Mouse (Mus musculus) thymus, adult 2 months (tissue): ENCODE data around the gene Tmem52b.

Experiments used
- CTCF ChIP-seq: fragments of 200-500 bp; IDR thresholded peaks from 2 replicates; pipeline ENCODE4 v1.5.1; 2012; ENCODE audit warnings: mild to moderate bottlenecking, control low read depth, low read length, moderate library complexity, borderline replicate concordance; ENCODE audit not compliant: control insufficient read depth, poor library complexity, insufficient read depth; ENCODE audit errors: extremely low read depth
- POLR2A ChIP-seq: fragments of 200-500 bp; IDR thresholded peaks from 2 replicates; pipeline ENCODE4 v1.6.1; 2012; ENCODE audit warnings: mild to moderate bottlenecking, low read length, control low read depth, moderate library complexity; ENCODE audit not compliant: control insufficient read depth, poor library complexity, insufficient read depth; ENCODE audit errors: extremely low read depth

DNA sequence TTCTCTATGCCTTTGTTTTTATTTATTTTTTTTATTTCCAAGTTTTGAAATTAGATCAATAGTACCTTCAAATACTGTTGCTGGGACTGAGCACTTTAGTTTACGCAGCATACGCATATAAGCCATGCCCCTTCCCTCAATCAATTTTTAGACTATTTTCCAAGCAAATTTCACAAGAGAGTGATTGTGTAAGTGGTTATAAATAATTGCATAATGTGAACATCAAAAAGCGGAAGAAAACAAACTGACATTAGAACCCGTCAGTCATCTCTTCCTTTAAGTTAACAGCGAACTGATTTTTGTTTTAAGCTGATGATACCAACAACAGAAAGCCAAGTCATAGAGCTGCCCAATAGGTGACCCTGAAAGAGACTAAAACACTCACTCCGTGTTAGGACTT is 41.0 kb upstream of the Tmem52b start:
- TF ChIP-seq CTCF (no peak), POLR2A (no peak)
